ENCODE assay signal across 9 mouse cellular contexts in the genomic region with DNA sequence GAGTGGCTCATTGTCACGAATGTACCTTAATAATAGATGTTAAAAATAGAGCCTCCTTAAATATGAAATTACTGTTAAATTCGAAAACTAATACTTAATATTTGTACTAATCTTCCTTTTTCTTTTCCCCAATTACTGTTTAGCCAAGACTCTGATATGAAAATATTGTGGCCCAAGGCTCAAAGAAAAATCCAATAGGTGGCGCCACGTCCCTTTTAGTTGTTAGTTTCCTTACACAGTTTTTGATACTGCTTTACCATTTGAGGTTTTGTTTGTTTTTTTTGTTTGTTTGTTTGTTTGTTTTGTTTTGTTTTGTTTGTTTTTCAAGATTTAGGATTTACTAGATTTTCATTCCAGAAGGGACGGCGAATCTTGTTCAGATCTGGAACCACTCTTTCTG. TPM values are rescaled to one million over a fixed set of nuclear protein-coding genes. Genes with fewer than 3 reads are reported as not detected.
A peak's percentile ranks its signal among the peaks of the same experiment; 100 is the strongest.
DNase-seq lines count a peak whose midpoint lies in the region; ATAC-seq and TF ChIP-seq lines count a peak whose summit lies in the region.
"Had no signal": no experiment of that assay in that cellular context is flagged by ENCODE, and none has a peak within 500 bp of the region (broad histone marks: within the 10 kb centered on the region; RNA-seq: fewer than 3 reads in every experiment).

No protein-coding gene starts in this region.

- H3K4me1 ChIP-seq in liver, embryonic 14.5 days (replicated peaks; ENCODE audit: control insufficient read depth in 2 of 2, insufficient read depth in 2 of 2, low read length in 1 of 2), result peaks cover 0 to 4% of the 10 kb centered on the region in 2 experiments; a peak in 2 of 4 replicates
- no peaks in the 10 kb centered on the region for H3K4me1 ChIP-seq in liver, embryonic 12.5 days

- no peak for TF ChIP-seq EP300 in liver, embryonic 14.5 days (IDR thresholded peaks at IDR 0.05; ENCODE audit: low read depth)

- no peak overlapping the region for H3K27ac ChIP-seq in liver, embryonic 14.5 days
- H3K27ac ChIP-seq in liver, embryonic 12.5 days, result no peak overlapping the region
- H3K27ac ChIP-seq: midbrain, embryonic 12.5 days had no signal

- H3K9ac ChIP-seq in liver, embryonic 14.5 days (replicated peaks), result no peak overlapping the region
- no peak overlapping the region for H3K9ac ChIP-seq in liver, embryonic 12.5 days
- H3K9ac ChIP-seq: midbrain, embryonic 12.5 days had no signal

- H3K4me2 ChIP-seq in liver, embryonic 14.5 days (ENCODE audit: low read depth), result no peak overlapping the region
- no peak overlapping the region for H3K4me2 ChIP-seq in liver, embryonic 12.5 days
- H3K4me2 ChIP-seq: midbrain, embryonic 12.5 days had no signal

- ATAC-seq in liver, embryonic 14.5 days (ENCODE audit: insufficient read depth), result no peak
- ATAC-seq in liver, embryonic 12.5 days, result no peak

- intact Hi-C loops in left cerebral cortex, postnatal 25 days (cut with DNase I), result loop anchor here (5.0 to 10.0 kb wide), 2 partner anchors 75 to 422 kb away; no protein-coding TSS in a partner anchor

- H3K4me3 ChIP-seq in liver, embryonic 14.5 days (ENCODE audit: insufficient read depth in 1 of 2, low read depth in 2 of 2, low read length in 2 of 2), result no peak overlapping the region
- H3K4me3 ChIP-seq in liver, embryonic 12.5 days, result no peak overlapping the region
- H3K4me3 ChIP-seq: midbrain, embryonic 12.5 days had no signal

- H3K9me3 ChIP-seq in liver, embryonic 14.5 days (ENCODE audit: control insufficient read depth, low read length), result no peaks in the 10 kb centered on the region
- H3K9me3 ChIP-seq in liver, embryonic 12.5 days (replicated peaks), result no peaks in the 10 kb centered on the region
- H3K9me3 ChIP-seq: midbrain, embryonic 12.5 days had no signal

- TF ChIP-seq CTCF in liver, embryonic 14.5 days (IDR thresholded peaks at IDR 0.05; ENCODE audit: low read depth), result 0 out of 2 replicates have a peak, but pooled peaks have one; percentile 22

- peak; percentile 16 for DNase-seq in gastrocnemius, postnatal 10 days
- no peak for DNase-seq in gastrocnemius, adult 8-10 months (ENCODE audit: low spot score in 2 of 2)
- no peak for DNase-seq in liver, embryonic 14.5 days (ENCODE audit: low read depth in 3 of 3, low spot score in 3 of 3)
- peak; percentile 18 for DNase-seq in R1 (ENCODE audit: low read depth, low spot score)
- DNase-seq in left cerebral cortex, postnatal 25 days (ENCODE audit: low spot score in 2 of 2), result peak; percentile 31 to 43
- no peak for DNase-seq in thymus, postnatal 10 days (ENCODE audit: low spot score in 2 of 2)
- DNase-seq in T-cell, adult 2 months (ENCODE audit: low spot score), result no peak

- 48% methylated on average over 6 of the region's 6 CpGs for WGBS in liver, embryonic 14.5 days (ENCODE audit: insufficient replicate concordance)
- 44% methylated on average over 6 of the region's 6 CpGs for WGBS in liver, embryonic 12.5 days (ENCODE audit: insufficient replicate concordance)

- no peaks in the 10 kb centered on the region for H3K36me3 ChIP-seq in liver, embryonic 14.5 days (replicated peaks; ENCODE audit: control insufficient read depth, insufficient read depth, low read depth)
- no peaks in the 10 kb centered on the region for H3K36me3 ChIP-seq in liver, embryonic 12.5 days
- H3K36me3 ChIP-seq: midbrain, embryonic 12.5 days had no signal

- no peaks in the 10 kb centered on the region for H3K27me3 ChIP-seq in liver, embryonic 14.5 days (ENCODE audit: control insufficient read depth, insufficient read depth, low read length)
- H3K27me3 ChIP-seq in liver, embryonic 12.5 days (replicated peaks), result peaks cover 16% of the 10 kb centered on the region
- H3K27me3 ChIP-seq: midbrain, embryonic 12.5 days had no signal

RNA-seq across cellular contexts. Expression of a gene that starts 19.8 kb away (rescaled TPM):
- total RNA-seq in gastrocnemius, postnatal 10 days (2021), result 1 to 10 TPM; 5.2 to 6.5 TPM
- total RNA-seq in gastrocnemius, adult 8-10 months (2022), result 1 to 10 TPM; 1.3 to 2.0 (median 1.6) TPM
- 1.2 and 1.4 TPM in 2 replicates for polyA plus RNA-seq in liver, embryonic 14.5 days (2012; rRNA removed)
- polyA plus RNA-seq in liver, embryonic 14.5 days (2014; fragmentation: Nextera tagmentation; extraction: Ambion mirVana), result 1.7 and 1.8 TPM in 2 replicates
- polyA plus RNA-seq in liver, embryonic 12.5 days (2016; fragmentation: Nextera tagmentation; extraction: Ambion mirVana), result 3.0 and 3.2 TPM in 2 replicates
- 10 to 100 TPM; 21.6 to 23.6 TPM for total RNA-seq in left cerebral cortex, postnatal 25 days (2021)

RNA-seq across cellular contexts. Expression of a gene that starts 29.3 kb away (rescaled TPM):
- 1 to 10 TPM; 1.4 to 1.5 TPM for total RNA-seq in gastrocnemius, postnatal 10 days (2021)
- 1 to 10 TPM in 2 of 4 experiments, under 1 TPM in 2; 0.44 to 1.2 (median 0.85) TPM for total RNA-seq in gastrocnemius, adult 8-10 months (2022)
- polyA plus RNA-seq in liver, embryonic 14.5 days (2012; rRNA removed), result 1.9 and 2.3 TPM in 2 replicates
- polyA plus RNA-seq in liver, embryonic 14.5 days (2014; fragmentation: Nextera tagmentation; extraction: Ambion mirVana), result 3.7 and 5.4 TPM in 2 replicates
- 1.7 and 1.8 TPM in 2 replicates for polyA plus RNA-seq in liver, embryonic 12.5 days (2016; fragmentation: Nextera tagmentation; extraction: Ambion mirVana)
- 1 to 10 TPM; 5.1 to 5.7 TPM for total RNA-seq in left cerebral cortex, postnatal 25 days (2021)

RNA-seq across cellular contexts. Expression of a gene that starts 48.6 kb away (rescaled TPM):
- 1 to 10 TPM; 3.8 TPM for total RNA-seq in gastrocnemius, postnatal 10 days (2021)
- total RNA-seq in gastrocnemius, adult 8-10 months (2022), result 1 to 10 TPM in 2 of 4 experiments, under 1 TPM in 2; 0.68 to 1.3 (median 0.91) TPM
- polyA plus RNA-seq in liver, embryonic 14.5 days (2012; rRNA removed), result 0.40 and 0.61 TPM in 2 replicates
- polyA plus RNA-seq in liver, embryonic 14.5 days (2014; fragmentation: Nextera tagmentation; extraction: Ambion mirVana), result 0.38 and 1.3 TPM in 2 replicates
- 0.71 and 0.73 TPM in 2 replicates for polyA plus RNA-seq in liver, embryonic 12.5 days (2016; fragmentation: Nextera tagmentation; extraction: Ambion mirVana)
- total RNA-seq in left cerebral cortex, postnatal 25 days (2021), result 1 to 10 TPM; 9.4 to 9.7 TPM

RNA-seq across cellular contexts. Expression of a gene that starts 54.1 kb away (rescaled TPM):
- total RNA-seq in gastrocnemius, postnatal 10 days (2021), result not detected
- total RNA-seq in gastrocnemius, adult 8-10 months (2022), result not detected
- polyA plus RNA-seq in liver, embryonic 14.5 days (2012; rRNA removed), result 0.20 TPM in 1 of 2 replicates, not detected in the other
- polyA plus RNA-seq in liver, embryonic 14.5 days (2014; fragmentation: Nextera tagmentation; extraction: Ambion mirVana), result 7.0 and 9.7 TPM in 2 replicates
- 1.3 and 1.8 TPM in 2 replicates for polyA plus RNA-seq in liver, embryonic 12.5 days (2016; fragmentation: Nextera tagmentation; extraction: Ambion mirVana)
- not detected for total RNA-seq in left cerebral cortex, postnatal 25 days (2021)
- polyA plus RNA-seq: midbrain, embryonic 12.5 days had no signal

Comparison
In these comparisons a context has a peak if more than half of its experiments do, and no peak if none do; other contexts are left out.
1. DNase-seq: peak in gastrocnemius, postnatal 10 days (single experiment), R1 (single experiment) and left cerebral cortex, postnatal 25 days (2 of 2); none in gastrocnemius, adult 8-10 months (0 of 2), liver, embryonic 14.5 days (0 of 3), thymus, postnatal 10 days (0 of 2) and T-cell, adult 2 months (single experiment).